Mouse (Mus musculus): ENCODE measurements around the gene Nsd2.
A peak's percentile ranks its signal among the peaks of the same experiment; 100 is the strongest.

DNA sequence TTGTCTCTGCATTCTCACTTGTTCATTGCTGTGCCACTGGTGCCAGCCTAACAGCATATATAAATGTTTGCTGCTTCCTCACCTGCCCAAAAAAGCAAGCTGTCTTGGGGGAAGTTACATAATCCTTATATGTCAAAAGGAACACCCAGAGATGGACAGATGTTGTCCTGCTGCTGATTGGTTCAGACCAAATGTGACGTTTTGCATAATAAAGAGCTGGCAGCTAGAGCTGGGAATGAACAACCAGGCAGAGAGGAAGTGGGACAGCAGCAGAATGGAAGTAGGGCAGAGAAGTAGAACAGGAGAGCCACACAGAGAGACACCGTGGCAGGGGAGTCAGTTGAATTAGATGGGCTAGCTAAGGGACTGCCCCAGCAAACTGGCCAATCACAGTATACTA, 111.9 kb downstream of the Nsd2 start:
- TF ChIP-seq CTCF (conservative IDR thresholded peaks at IDR 0.05; ENCODE audit: low read length) (no peak), POU5F1 (IDR thresholded peaks at IDR 0.05; ENCODE audit: borderline replicate concordance, low read length) (peak; percentile 66; the same call in 1 of the 2 replicates)
